Mouse (Mus musculus) brain, embryonic 14.5 days (tissue): ENCODE results near the gene Fam177a.
"Not testable (repeated sequence)": the region's sequence is repeated elsewhere in the genome, so short reads cannot be mapped to it uniquely, and the experiment has no call there.

Experiments
- CTCF ChIP-seq: fragments of 200-500 bp; IDR thresholded peaks from 2 replicates; pipeline ENCODE4 v1.5.1; 2012; ENCODE audit warnings: inconsistent platforms, mild to moderate bottlenecking, moderate library complexity, borderline replicate concordance; ENCODE audit not compliant: insufficient read depth, insufficient read length; ENCODE audit errors: extremely low read depth
- POLR2A ChIP-seq: fragments of 200-500 bp; IDR thresholded peaks from 2 replicates; pipeline ENCODE4 v1.6.1; 2012; ENCODE audit warnings: mild to moderate bottlenecking, inconsistent platforms, borderline replicate concordance; ENCODE audit not compliant: poor library complexity, insufficient read depth, insufficient read length, severe bottlenecking; ENCODE audit errors: extremely low read depth

- not testable (repeated sequence) for TF ChIP-seq POLR2A, CTCF
These were observed 11.7 kb upstream of the Fam177a start for GRCm38 (mm10) chr12:55112616-55113015.
